Mouse (Mus musculus) erythroblast, embryonic 14.5 days (primary cell): ENCODE measurements around the gene Ccdc77.

ENCODE experiments used
- GATA1 ChIP-seq: IDR thresholded peaks from 2 replicates; pipeline ENCODE4 v1.6.1; 2012; ENCODE audit warnings: low read length, inconsistent platforms, mixed read lengths
- TAL1 ChIP-seq: IDR thresholded peaks from 3 replicates; pipeline ENCODE4 v1.6.1; 2012; ENCODE audit warnings: low read length, inconsistent platforms, mixed read lengths

DNA sequence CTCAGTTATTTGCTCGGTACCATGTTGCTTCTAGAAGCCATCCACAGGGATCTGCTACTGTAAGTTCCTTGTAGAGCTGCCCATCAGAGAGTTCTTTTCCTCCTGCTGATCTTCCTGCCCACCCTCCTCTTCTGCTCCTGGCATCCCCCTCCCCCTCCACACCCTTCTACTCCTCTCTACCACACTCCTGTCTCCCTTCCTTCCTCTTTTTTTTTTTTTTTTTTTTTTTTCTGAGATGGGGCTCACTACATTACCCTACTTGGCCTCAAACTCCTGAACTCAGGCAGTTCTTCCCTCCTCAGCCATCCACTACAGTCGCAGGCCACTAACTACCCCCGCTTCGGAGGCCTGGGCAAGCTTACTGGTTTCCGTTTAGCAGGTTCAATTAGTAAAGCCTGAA, 51.7 kb downstream of the Ccdc77 start:
- TF ChIP-seq GATA1 (no peak), TAL1 (no peak)
